Mouse (Mus musculus) left cerebral cortex, postnatal 36 days (tissue): ENCODE measurements around the gene Rprd2. TPM values are rescaled to one million over a fixed set of nuclear protein-coding genes. Genes with fewer than 3 reads are reported as not detected.
"Not testable (repeated sequence)": the region's sequence is repeated elsewhere in the genome, so short reads cannot be mapped to it uniquely, and the experiment has no call there.

Experiments
- DNase-seq, 2 experiments: peaks; one replicate each; pipeline ENCODE4 v3.0.0; 2021 to 2022; ENCODE audit warnings: low spot score in 2 of 2, mixed read lengths in 1 of 2
- intact Hi-C: fragments of 180-260 bp; cut with DNase I; formaldehyde crosslinking; loops from one replicate; pipeline ENCODE4 v1.15.1; 2025
- total RNA-seq, 2 experiments: library from RNA; stranded (reverse); gene quantifications; 2 replicates each; pipeline ENCODE4 v1.2.3; 2021

Rprd2 gene
- total RNA-seq, 2 experiments from 2014 or later, result 59.2 to 68.9 TPM

DNA sequence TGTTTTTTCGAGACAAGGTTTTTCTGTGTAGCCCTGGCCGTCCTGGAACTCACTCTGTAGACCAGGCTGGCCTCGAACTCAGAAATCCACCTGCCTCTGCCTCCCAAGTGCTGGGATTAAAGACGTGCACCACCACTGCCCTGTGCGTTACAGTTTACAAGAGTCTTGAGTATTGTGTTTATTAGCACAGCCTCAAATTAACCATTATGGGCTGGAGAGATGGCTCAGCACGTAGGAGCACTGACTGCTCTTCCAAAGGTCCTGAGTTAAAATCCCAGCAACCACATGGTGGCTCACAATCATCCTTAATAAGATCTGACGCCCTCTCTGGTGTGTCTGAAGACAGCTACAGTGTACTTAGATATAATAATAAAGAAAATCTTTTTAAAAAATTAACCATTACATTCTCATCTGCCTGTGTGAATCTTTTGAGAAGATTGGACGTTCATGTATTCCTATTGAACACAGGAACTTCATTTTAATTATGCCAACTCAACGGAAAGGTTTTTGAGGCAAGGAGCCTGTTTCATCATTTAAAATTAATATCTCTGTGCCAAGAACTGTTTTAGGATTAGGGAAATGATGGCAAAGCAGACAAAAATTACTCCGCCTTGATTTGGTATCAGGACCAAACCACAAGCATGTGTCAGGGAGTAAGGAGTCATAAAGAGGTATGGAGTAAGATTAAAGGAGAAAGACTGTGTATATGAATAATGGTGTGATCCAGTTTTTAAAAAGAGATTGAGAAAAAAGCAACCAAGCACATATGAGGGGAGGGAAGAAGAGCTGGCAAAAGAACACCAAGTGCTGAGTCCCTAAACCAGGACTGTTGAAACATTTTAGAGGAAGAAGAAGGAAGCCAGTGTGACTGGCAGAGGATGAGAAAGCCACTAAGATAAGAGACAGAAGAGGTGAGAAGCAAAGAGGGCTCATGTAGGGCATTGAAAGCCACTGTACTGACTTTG is 1.7 kb upstream of the Rprd2 start:
- intact Hi-C loops, result no loop called here
- no peak for DNase-seq

- intact Hi-C loops, result no loop called here
- DNase-seq, result peak; percentile 99
Measured at GRCm38 (mm10) chr3:95819351-95819985, 805 bp upstream of the Rprd2 start.

GRCm38 (mm10) chr3:95818026-95818511 is 594 bp downstream of the Rprd2 start:
- no peak for DNase-seq
- intact Hi-C loops, result no loop called here

DNA sequence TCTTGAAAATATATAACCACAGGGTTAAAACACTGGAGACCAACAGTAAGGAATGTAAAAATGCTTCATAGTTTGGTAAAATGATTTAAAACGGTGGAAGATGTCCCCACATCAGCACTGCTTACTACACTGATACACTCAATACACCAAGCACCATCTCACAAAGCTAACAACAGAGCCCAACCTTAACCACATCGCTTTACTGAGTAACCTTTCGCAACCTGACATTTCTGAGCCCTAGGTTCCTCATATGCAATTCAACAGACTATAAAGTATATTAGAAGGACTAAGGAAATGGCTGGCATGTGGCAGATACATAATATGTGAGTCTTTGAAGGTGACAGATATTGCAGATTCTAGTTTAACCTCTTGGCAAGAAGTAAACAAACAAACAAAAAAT is 2.0 kb downstream of the Rprd2 start:
- intact Hi-C loops, result no loop called here
- DNase-seq, result no peak

- intact Hi-C loops, result no loop called here
- DNase-seq, result no peak
Measured at GRCm38 (mm10) chr3:95808384-95808783, 10.3 kb downstream of the Rprd2 start.

DNA sequence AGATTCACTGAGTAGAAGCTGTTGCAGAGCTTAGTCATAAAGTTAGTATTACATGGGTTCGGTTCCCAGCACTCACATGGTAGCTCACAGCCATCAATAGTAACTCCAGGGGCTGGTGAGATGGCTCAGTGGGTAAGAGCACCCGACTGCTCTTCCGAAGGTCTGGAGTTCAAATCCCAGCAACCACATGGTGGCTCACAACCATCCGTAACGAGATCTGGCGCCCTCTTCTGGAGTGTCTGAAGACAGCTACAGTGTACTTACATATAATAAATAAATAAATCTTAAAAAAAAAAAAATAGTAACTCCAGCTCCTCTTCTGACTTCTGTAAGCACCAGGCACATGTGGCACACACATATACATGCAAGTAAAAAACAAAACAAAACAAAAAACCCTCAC is 11.0 kb downstream of the Rprd2 start:
- DNase-seq, intact Hi-C loops: not testable (repeated sequence)

- intact Hi-C loops, result no loop called here
- DNase-seq, result no peak
Measured at GRCm38 (mm10) chr3:95806677-95807076, 12.0 kb downstream of the Rprd2 start.

DNA sequence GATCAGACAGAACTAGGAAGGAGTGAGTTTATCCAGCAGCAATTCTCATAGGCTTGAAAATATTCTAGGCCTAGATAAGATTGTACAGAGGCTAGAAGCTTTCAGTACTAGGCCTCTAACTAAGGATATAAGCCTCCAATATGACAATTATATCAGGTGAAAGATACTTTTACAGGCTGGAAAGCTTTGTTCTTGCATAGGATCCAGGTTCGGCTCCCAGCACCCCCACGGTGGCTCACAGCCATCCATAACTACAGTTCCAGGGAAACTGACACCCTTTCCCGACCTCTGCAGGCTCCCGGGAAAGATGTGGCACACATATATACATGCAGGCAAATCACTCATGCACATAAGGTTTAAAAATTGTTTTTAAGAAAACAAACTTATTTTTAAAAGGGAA is 14.8 kb downstream of the Rprd2 start:
- intact Hi-C loops, result no loop called here

GRCm38 (mm10) chr3:95798756-95799155 is 19.9 kb downstream of the Rprd2 start:
- intact Hi-C loops, result no loop called here
- no peak for DNase-seq

More for the DNA sequence above, 14.8 kb downstream of the Rprd2 start:
- no peak for DNase-seq

GRCm38 (mm10) chr3:95794299-95794698 is 24.4 kb downstream of the Rprd2 start:
- no peak for DNase-seq
- intact Hi-C loops, result no loop called here

- intact Hi-C loops, result no loop called here
- no peak for DNase-seq
Measured at GRCm38 (mm10) chr3:95793662-95794061, 25.0 kb downstream of the Rprd2 start.

DNA sequence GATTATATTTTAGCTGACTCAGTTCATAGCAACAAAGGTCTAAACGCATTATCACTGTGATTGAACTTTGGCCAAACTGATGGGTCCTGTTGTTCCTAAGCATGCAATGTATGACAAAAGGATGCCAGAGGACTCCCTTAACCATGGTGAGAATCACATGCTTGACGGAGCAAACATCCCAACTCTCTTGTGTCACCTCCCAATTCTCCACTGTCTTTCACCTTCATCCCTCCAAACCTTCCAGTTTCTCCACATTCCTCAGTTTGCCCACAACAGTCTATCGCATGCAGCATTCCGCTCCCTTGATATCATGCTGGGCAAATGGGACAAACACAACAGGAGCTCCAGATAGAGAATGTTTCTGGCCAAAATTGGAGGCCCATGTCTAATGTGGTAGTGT is 33.2 kb downstream of the Rprd2 start:
- intact Hi-C loops, result no loop called here
- DNase-seq, result no peak

GRCm38 (mm10) chr3:95771985-95772384 is 46.7 kb downstream of the Rprd2 start:
- no peak for DNase-seq
- intact Hi-C loops, result no loop called here

GRCm38 (mm10) chr3:95765534-95765933 is 53.1 kb downstream of the Rprd2 start:
- intact Hi-C loops, result loop anchor here (10.0 kb wide), 1 partner anchor 251 kb away; no protein-coding TSS in a partner anchor

GRCm38 (mm10) chr3:95763811-95764210 is 54.9 kb downstream of the Rprd2 start:
- intact Hi-C loops, result loop anchor here (10.0 kb wide), 1 partner anchor 249 kb away; no protein-coding TSS in a partner anchor
- DNase-seq, result no peak

More at GRCm38 (mm10) chr3:95765534-95765933, 53.1 kb downstream of the Rprd2 start:
- DNase-seq, result no peak

DNA sequence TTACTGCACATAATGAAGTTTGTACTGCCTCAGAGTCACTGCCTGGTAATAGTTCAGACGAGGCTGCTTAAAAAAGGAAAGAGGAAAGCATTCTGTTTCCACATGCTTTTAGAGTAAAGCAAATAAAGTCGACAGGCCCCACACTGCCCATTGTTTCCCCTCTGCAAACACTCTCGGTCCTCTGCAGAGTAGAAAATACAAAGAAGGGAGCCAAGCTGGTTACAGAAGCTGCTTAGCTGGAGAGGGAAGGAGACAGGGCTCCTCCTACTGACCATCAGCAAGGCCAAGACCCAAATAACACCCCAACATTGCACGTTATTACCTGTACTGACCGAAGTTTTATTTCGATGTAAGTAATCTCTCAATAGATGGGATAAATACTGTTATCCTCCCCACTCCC is 55.7 kb downstream of the Rprd2 start:
- no peak for DNase-seq

GRCm38 (mm10) chr3:95761771-95762170 is 56.9 kb downstream of the Rprd2 start:
- intact Hi-C loops, result loop anchor here (10.0 kb wide), 1 partner anchor 247 kb away; no protein-coding TSS in a partner anchor
- DNase-seq, result no peak

More for the DNA sequence above, 55.7 kb downstream of the Rprd2 start:
- intact Hi-C loops, result loop anchor here (10.0 kb wide), 1 partner anchor 248 kb away; no protein-coding TSS in a partner anchor

GRCm38 (mm10) chr3:95760656-95761055 is 58.0 kb downstream of the Rprd2 start:
- no peak for DNase-seq
- intact Hi-C loops, result loop anchor here (10.0 kb wide), 1 partner anchor 246 kb away; no protein-coding TSS in a partner anchor

DNA sequence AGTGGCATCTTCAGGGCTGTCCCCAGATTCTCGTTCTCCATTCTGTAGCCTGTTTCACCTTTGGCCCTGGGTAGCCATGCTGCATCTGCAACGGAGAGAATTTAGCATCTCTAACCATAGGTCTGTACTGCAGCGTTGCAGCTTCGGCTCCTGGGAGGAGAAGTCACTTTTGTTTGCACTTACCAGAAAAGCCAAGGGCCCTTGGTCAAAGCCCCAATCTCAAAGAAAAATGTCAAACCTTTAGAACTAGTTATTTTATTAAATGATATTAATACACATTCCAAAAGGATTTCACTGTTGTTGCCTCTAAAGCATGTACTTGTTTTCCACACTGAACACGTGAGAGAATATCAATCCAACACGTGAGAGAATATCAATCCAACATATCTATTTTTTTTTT is 58.6 kb downstream of the Rprd2 start, which contains the start of gene Tars2:
Gene Tars2 (minus strand): TSS at position 101 of the 400 bp plus-strand sequence.
- DNase-seq, result no peak
- intact Hi-C loops, result loop anchor here (10.0 kb wide), 1 partner anchor 245 kb away; no protein-coding TSS in a partner anchor
